Mouse (Mus musculus): ENCODE results near the gene Trim8. TPM values are rescaled to one million over a fixed set of nuclear protein-coding genes. Genes with fewer than 3 reads are reported as not detected.

Trim8 gene
- polyA plus RNA-seq, 1 experiment from 2014 or later: 27.1 TPM

- Histone ChIP-seq H3K9me3 (ENCODE audit: control insufficient read depth, low read length) (no peaks in the 10 kb centered on the region), H3K4me2 (ENCODE audit: low read depth, low read length) (no peak overlapping the region), H3K27ac (replicated peaks; ENCODE audit: low read depth, low read length) (peak overlapping the region; percentile 77), H3K4me1 (ENCODE audit: control insufficient read depth, insufficient read depth, low read length) (peaks cover 11% of the 10 kb centered on the region), H3K4me3 (ENCODE audit: low read depth, low read length) (no peak overlapping the region), H3K36me3 (ENCODE audit: control insufficient read depth, insufficient read depth, low read length) (peaks cover 46% of the 10 kb centered on the region), H3K9ac (ENCODE audit: low read depth, low read length) (no peak overlapping the region), H3K27me3 (replicated peaks; ENCODE audit: control insufficient read depth, insufficient read depth, low read length) (no peaks in the 10 kb centered on the region)
- 13% methylated on average over 10 of the region's 10 CpGs for WGBS
- peak; percentile 34; the same call in 1 of the 2 replicates for ATAC-seq (ENCODE audit: low read depth)
- peak; percentile 64 for DNase-seq (ENCODE audit: low spot score)
Observed at GRCm38 (mm10) chr19:46471324-46472093, 30.0 kb upstream of the Trim8 start.

DNA sequence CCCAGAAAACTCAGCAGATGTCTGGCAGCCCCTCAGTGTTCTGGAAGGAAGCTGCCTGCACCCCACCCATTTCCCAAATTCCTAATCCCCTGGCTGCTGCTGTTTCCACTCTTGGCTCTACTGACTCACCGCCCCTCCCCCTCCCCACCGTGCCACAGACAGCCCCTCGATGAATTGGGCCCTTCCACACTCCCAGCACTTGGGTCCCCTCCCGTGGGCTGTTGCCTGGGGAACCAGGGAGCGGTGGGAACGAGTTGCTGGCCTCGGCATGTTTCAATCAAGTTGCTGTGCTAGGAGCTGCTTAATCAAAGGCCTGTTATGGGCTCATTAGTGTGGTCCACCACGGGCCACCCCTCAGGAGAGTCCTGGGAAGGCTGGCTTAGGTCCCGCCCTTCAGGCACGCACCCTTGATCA, 24.1 kb upstream of the Trim8 start:
- Histone ChIP-seq H3K9me3 (ENCODE audit: control insufficient read depth, low read length) (no peaks in the 10 kb centered on the region), H3K9ac (ENCODE audit: low read depth, low read length) (no peak overlapping the region), H3K27ac (replicated peaks; ENCODE audit: low read depth, low read length) (0 out of 2 replicates have a peak overlapping the region, but pooled peaks have one; percentile 12), H3K27me3 (replicated peaks; ENCODE audit: control insufficient read depth, insufficient read depth, low read length) (no peaks in the 10 kb centered on the region), H3K4me1 (ENCODE audit: control insufficient read depth, insufficient read depth, low read length) (peaks cover 26% of the 10 kb centered on the region), H3K4me2 (ENCODE audit: low read depth, low read length) (no peak overlapping the region), H3K36me3 (ENCODE audit: control insufficient read depth, insufficient read depth, low read length) (peaks cover 65% of the 10 kb centered on the region), H3K4me3 (ENCODE audit: low read depth, low read length) (no peak overlapping the region)
- no peak for ATAC-seq (ENCODE audit: low read depth)
- 33% methylated on average over 10 of the region's 10 CpGs for WGBS
- peak; percentile 62 for DNase-seq (ENCODE audit: low spot score)

DNA sequence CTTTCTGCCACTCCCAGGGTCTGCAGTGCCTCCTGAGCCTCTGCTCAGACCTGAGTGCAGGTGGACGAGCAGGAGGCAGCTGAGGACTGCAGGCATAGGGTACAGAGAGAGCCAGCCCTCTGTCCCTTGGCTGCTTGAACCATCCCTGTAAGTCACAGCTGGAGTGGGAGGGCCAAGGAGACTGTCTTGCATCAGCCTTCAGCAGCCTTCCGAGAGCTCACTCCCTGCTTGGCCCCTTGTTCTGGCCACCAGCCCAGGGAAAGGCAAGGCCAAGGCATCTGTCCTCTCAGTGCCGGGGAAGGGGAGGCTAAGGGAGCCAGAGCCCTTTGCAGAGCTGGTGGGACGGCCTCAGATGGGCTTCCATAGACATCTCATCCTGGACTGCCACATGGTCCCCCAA, 23.3 kb upstream of the Trim8 start:
- no peaks in the 10 kb centered on the region for H3K9me3 ChIP-seq (ENCODE audit: control insufficient read depth, low read length)
- no peak overlapping the region for H3K9ac ChIP-seq (ENCODE audit: low read depth, low read length)
- no peak overlapping the region for H3K4me2 ChIP-seq (ENCODE audit: low read depth, low read length)
- WGBS: 83% methylated on average over 4 of the region's 4 CpGs
- H3K4me1 ChIP-seq (ENCODE audit: control insufficient read depth, insufficient read depth, low read length): peaks cover 26% of the 10 kb centered on the region
- H3K27ac ChIP-seq (replicated peaks; ENCODE audit: low read depth, low read length): no peak overlapping the region
- H3K4me3 ChIP-seq (ENCODE audit: low read depth, low read length): no peak overlapping the region
- peaks cover 63% of the 10 kb centered on the region for H3K36me3 ChIP-seq (ENCODE audit: control insufficient read depth, insufficient read depth, low read length)
- no peaks in the 10 kb centered on the region for H3K27me3 ChIP-seq (replicated peaks; ENCODE audit: control insufficient read depth, insufficient read depth, low read length)
- DNase-seq (ENCODE audit: low spot score) (no peak), ATAC-seq (ENCODE audit: low read depth) (no peak)

- DNase-seq (ENCODE audit: low spot score) (peak; percentile 60), ATAC-seq (ENCODE audit: low read depth) (no peak)
- Histone ChIP-seq H3K4me2 (ENCODE audit: low read depth, low read length) (no peak overlapping the region), H3K9ac (ENCODE audit: low read depth, low read length) (no peak overlapping the region), H3K4me3 (ENCODE audit: low read depth, low read length) (no peak overlapping the region), H3K27me3 (replicated peaks; ENCODE audit: control insufficient read depth, insufficient read depth, low read length) (no peaks in the 10 kb centered on the region), H3K36me3 (ENCODE audit: control insufficient read depth, insufficient read depth, low read length) (peaks cover 61% of the 10 kb centered on the region), H3K27ac (replicated peaks; ENCODE audit: low read depth, low read length) (peak overlapping the region; percentile 78), H3K9me3 (ENCODE audit: control insufficient read depth, low read length) (no peaks in the 10 kb centered on the region), H3K4me1 (ENCODE audit: control insufficient read depth, insufficient read depth, low read length) (peaks cover 29% of the 10 kb centered on the region)
- 60% methylated on average over 5 of the region's 5 CpGs for WGBS
Observed at GRCm38 (mm10) chr19:46478826-46479225, 22.7 kb upstream of the Trim8 start.

- H3K27ac ChIP-seq (replicated peaks; ENCODE audit: low read depth, low read length): peak overlapping the region; percentile 78
- peaks cover 60% of the 10 kb centered on the region for H3K36me3 ChIP-seq (ENCODE audit: control insufficient read depth, insufficient read depth, low read length)
- ATAC-seq (ENCODE audit: low read depth): peak; percentile 13; the same call in 1 of the 2 replicates
- no peaks in the 10 kb centered on the region for H3K9me3 ChIP-seq (ENCODE audit: control insufficient read depth, low read length)
- WGBS: 48% methylated on average over 21 of the region's 21 CpGs
- no peaks in the 10 kb centered on the region for H3K27me3 ChIP-seq (replicated peaks; ENCODE audit: control insufficient read depth, insufficient read depth, low read length)
- no peak overlapping the region for H3K9ac ChIP-seq (ENCODE audit: low read depth, low read length)
- H3K4me3 ChIP-seq (ENCODE audit: low read depth, low read length): no peak overlapping the region
- DNase-seq (ENCODE audit: low spot score): no peak
- H3K4me2 ChIP-seq (ENCODE audit: low read depth, low read length): no peak overlapping the region
- peaks cover 31% of the 10 kb centered on the region for H3K4me1 ChIP-seq (ENCODE audit: control insufficient read depth, insufficient read depth, low read length)
Observed at GRCm38 (mm10) chr19:46479306-46480075, 22.0 kb upstream of the Trim8 start.

GRCm38 (mm10) chr19:46480624-46481345, 20.7 kb upstream of the Trim8 start:
- Histone ChIP-seq H3K9me3 (ENCODE audit: control insufficient read depth, low read length) (no peaks in the 10 kb centered on the region), H3K27ac (replicated peaks; ENCODE audit: low read depth, low read length) (no peak overlapping the region; the same call in 1 of the 2 replicates), H3K36me3 (ENCODE audit: control insufficient read depth, insufficient read depth, low read length) (peaks cover 59% of the 10 kb centered on the region), H3K4me1 (ENCODE audit: control insufficient read depth, insufficient read depth, low read length) (peaks cover 31% of the 10 kb centered on the region), H3K4me2 (ENCODE audit: low read depth, low read length) (no peak overlapping the region), H3K9ac (ENCODE audit: low read depth, low read length) (no peak overlapping the region), H3K27me3 (replicated peaks; ENCODE audit: control insufficient read depth, insufficient read depth, low read length) (no peaks in the 10 kb centered on the region), H3K4me3 (ENCODE audit: low read depth, low read length) (no peak overlapping the region)
- WGBS: 56% methylated on average over 10 of the region's 10 CpGs
- ATAC-seq (ENCODE audit: low read depth): no peak
- no peak for DNase-seq (ENCODE audit: low spot score)

- Histone ChIP-seq H3K4me2 (ENCODE audit: low read depth, low read length) (no peak overlapping the region), H3K27me3 (replicated peaks; ENCODE audit: control insufficient read depth, insufficient read depth, low read length) (no peaks in the 10 kb centered on the region), H3K27ac (replicated peaks; ENCODE audit: low read depth, low read length) (peak overlapping the region; percentile 40; the same call in 1 of the 2 replicates), H3K4me1 (ENCODE audit: control insufficient read depth, insufficient read depth, low read length) (peaks cover 31% of the 10 kb centered on the region), H3K36me3 (ENCODE audit: control insufficient read depth, insufficient read depth, low read length) (peaks cover 64% of the 10 kb centered on the region), H3K4me3 (ENCODE audit: low read depth, low read length) (no peak overlapping the region), H3K9me3 (ENCODE audit: control insufficient read depth, low read length) (no peaks in the 10 kb centered on the region), H3K9ac (ENCODE audit: low read depth, low read length) (no peak overlapping the region)
- ATAC-seq (ENCODE audit: low read depth) (no peak), DNase-seq (ENCODE audit: low spot score) (no peak)
- 9% methylated on average over 3 of the region's 3 CpGs for WGBS
Observed at GRCm38 (mm10) chr19:46481352-46481751, 20.1 kb upstream of the Trim8 start.

GRCm38 (mm10) chr19:46481756-46482155, 19.7 kb upstream of the Trim8 start:
- Histone ChIP-seq H3K4me2 (ENCODE audit: low read depth, low read length) (no peak overlapping the region), H3K9me3 (ENCODE audit: control insufficient read depth, low read length) (no peaks in the 10 kb centered on the region), H3K4me3 (ENCODE audit: low read depth, low read length) (no peak overlapping the region), H3K36me3 (ENCODE audit: control insufficient read depth, insufficient read depth, low read length) (peaks cover 68% of the 10 kb centered on the region), H3K4me1 (ENCODE audit: control insufficient read depth, insufficient read depth, low read length) (peaks cover 31% of the 10 kb centered on the region), H3K27ac (replicated peaks; ENCODE audit: low read depth, low read length) (peak overlapping the region; percentile 40; the same call in 1 of the 2 replicates), H3K9ac (ENCODE audit: low read depth, low read length) (no peak overlapping the region), H3K27me3 (replicated peaks; ENCODE audit: control insufficient read depth, insufficient read depth, low read length) (no peaks in the 10 kb centered on the region)
- DNase-seq (ENCODE audit: low spot score): no peak
- no peak for ATAC-seq (ENCODE audit: low read depth)
- 22% methylated on average over 4 of the region's 4 CpGs for WGBS
